Mouse (Mus musculus) cerebellum, adult 2 months (tissue): ENCODE measurements around the gene Nos1. TPM values are rescaled to one million over a fixed set of nuclear protein-coding genes. Genes with fewer than 3 reads are reported as not detected.

Experiments used
- DNase-seq, 2 experiments: peaks; one replicate each; pipeline ENCODE4 v3.0.0; 2021
- H3K27ac ChIP-seq: fragments of 200-500 bp; 2 replicates; pipeline ENCODE4 v1.5.1; 2012; ENCODE audit warnings: low read length, control low read depth, inconsistent platforms; ENCODE audit not compliant: insufficient read depth
- H3K27me3 ChIP-seq: fragments of 200-500 bp; 2 replicates; pipeline ENCODE4 v1.6.1; 2012; ENCODE audit warnings: inconsistent platforms, mild to moderate bottlenecking, low read length, moderate library complexity; ENCODE audit not compliant: control insufficient read depth, insufficient read depth
- H3K4me1 ChIP-seq: fragments of 200-500 bp; 2 replicates; pipeline ENCODE4 v1.6.1; 2011; ENCODE audit warnings: low read length; ENCODE audit not compliant: control insufficient read depth, insufficient read depth
- H3K4me3 ChIP-seq: fragments of 200-500 bp; replicated peaks from 2 replicates; pipeline ENCODE3; 2011; ENCODE audit warnings: mild to moderate bottlenecking, low read depth, low read length, control low read depth; ENCODE audit not compliant: insufficient read depth
- CTCF ChIP-seq: fragments of 200-500 bp; IDR thresholded peaks from 2 replicates; pipeline ENCODE4 v1.5.1; 2011; ENCODE audit warnings: low read depth, mild to moderate bottlenecking, control low read depth, low read length, moderate library complexity, borderline replicate concordance; ENCODE audit not compliant: insufficient read depth
- POLR2A ChIP-seq: fragments of 200-500 bp; IDR thresholded peaks from 2 replicates; pipeline ENCODE4 v1.6.1; 2011; ENCODE audit warnings: low read length, control low read depth, borderline replicate concordance; ENCODE audit not compliant: insufficient read depth
- WGBS: fragments of 180-500 bp; shearing (Covaris S2); methylation state at CpG from one replicate; pipeline ENCODE4 v1.1.7; 2018; 5-methylcytosine and 5-hydroxymethylcytosine counted together
- polyA plus RNA-seq: library from polyadenylated mRNA; depleted of rRNA; stranded (reverse); fragments of >200 nt; gene quantifications from 2 replicates; pipeline ENCODE4 v1.2.3, GENCODE M21; 2012

The Nos1 gene
- polyA plus RNA-seq, 1 experiment, result 28.0 TPM

DNA sequence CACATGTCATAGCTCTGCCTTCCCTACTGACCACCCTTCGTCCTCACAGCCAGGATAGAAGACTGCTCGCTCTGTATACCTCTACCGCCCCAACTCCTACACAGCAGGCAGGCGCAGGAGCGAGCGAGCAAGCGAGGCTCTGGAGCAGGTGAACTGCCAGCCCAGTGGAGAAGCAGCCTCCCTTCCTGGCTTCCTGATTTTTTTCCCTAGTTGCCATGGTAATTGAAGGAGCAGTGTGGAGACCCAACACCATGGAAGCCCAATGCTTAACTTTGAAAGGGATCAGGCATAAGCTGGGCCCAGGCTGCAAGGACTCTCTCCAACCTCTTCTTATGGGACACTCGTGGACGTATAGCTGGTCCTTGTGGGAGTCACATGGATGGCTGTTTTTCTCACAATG, 59.4 kb downstream of the Nos1 start:
- no peak for DNase-seq
- no peak for TF ChIP-seq POLR2A
- TF ChIP-seq CTCF, result no peak
- Histone ChIP-seq H3K27me3 (no peaks in the 10 kb centered on the region), H3K4me1 (peaks cover 5% of the 10 kb centered on the region; the same call in 1 of the 2 replicates), H3K27ac (no peak overlapping the region), H3K4me3 (no peak overlapping the region)
- 86% methylated on average over 9 of the region's 9 CpGs for WGBS

DNA sequence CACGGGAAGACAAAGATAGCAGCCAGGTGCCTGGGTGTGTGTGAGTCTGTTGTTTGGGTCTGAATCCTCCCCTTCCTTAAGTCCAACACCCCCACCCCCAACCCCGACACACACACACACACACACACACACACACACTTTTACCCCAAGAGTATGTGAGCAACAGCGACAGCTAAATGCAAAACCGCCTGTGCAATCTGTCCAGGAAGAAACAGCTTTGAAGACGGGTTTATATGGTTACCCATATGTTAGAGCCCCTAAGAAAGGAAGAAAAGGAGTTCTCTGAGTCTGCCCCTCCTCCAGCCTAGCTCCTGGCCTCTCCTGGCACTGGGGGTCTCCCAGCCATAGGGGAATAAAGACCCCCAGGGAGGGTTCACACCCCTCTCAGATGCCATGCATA, 60.2 kb downstream of the Nos1 start:
- no peak for DNase-seq
- Histone ChIP-seq H3K27ac (no peak overlapping the region), H3K4me3 (no peak overlapping the region), H3K27me3 (no peaks in the 10 kb centered on the region), H3K4me1 (peaks cover 5% of the 10 kb centered on the region; the same call in 1 of the 2 replicates)
- TF ChIP-seq CTCF (no peak), POLR2A (no peak)
- WGBS, result 70% methylated on average over 5 of the region's 5 CpGs

DNA sequence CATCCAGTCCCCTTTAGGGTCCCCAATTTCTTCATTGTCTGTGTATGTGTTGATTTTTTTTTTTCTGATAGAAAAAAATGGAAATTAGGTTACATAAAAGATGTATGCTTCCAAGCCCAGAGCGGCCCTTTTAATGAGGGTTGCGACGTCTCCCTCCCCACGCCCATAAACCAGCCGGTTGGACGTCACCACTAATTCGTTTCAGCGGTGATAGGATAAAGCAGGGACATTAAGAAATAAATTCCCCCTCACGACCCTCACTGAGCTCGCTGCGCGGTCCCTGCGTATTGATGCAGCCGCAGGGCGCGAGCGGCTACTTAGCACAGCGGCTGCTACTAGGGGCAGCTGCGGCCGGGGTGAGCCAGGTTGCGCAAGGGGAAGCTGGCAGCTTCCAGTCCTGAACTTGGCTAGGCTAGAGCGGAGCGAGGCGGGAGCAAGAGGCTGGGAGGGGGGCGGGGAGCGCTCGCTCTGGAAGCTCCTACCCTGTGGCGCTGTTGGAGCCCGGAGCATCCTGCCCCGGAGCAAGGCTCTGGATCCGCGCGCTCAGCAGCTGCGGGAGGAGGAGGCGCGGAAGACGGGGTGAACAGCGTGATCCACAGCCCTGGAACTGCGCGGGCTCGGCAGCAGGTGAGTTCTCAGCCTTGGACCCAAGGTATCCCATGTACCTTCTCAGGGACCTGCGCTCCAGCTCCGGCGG, 61.0 kb downstream of the Nos1 start:
- DNase-seq, result peak; percentile 78 to 79
- Histone ChIP-seq H3K4me1 (peaks cover 5% of the 10 kb centered on the region; the same call in 1 of the 2 replicates), H3K27ac (peak overlapping the region; percentile 25), H3K4me3 (peak overlapping the region; percentile 65), H3K27me3 (no peaks in the 10 kb centered on the region)
- under 1% methylated on average over 44 of the region's 44 CpGs for WGBS
- TF ChIP-seq POLR2A (no peak), CTCF (no peak)

DNA sequence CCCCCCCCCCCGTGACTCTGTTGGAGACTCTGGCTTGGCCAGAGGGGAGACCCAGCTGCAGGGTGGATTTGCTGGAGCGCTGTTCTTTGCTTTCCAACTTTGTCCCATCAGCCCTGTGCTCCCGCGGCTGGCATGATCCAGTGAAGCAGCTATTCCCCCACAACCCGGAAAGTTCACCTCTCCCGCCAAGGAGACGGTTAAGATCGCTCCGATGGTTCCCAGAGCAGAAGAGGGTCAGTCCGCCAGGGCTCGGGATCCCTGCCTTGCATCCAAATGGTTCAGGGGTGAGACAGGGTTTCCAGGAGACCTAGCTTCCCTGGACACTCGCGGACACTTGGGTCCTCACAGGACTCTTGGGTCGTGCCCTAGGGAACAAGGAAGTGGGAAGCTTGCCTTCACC, 61.9 kb downstream of the Nos1 start:
- peak overlapping the region; percentile 65 for H3K4me3 ChIP-seq
- DNase-seq, result peak; percentile 36 to 50
- H3K27me3 ChIP-seq, result no peaks in the 10 kb centered on the region
- 0 out of 2 replicates have a peak overlapping the region, but pooled peaks have one; percentile 0 for H3K27ac ChIP-seq
- WGBS, result 3% methylated on average over 14 of the region's 14 CpGs
- TF ChIP-seq CTCF (no peak), POLR2A (no peak)
- H3K4me1 ChIP-seq, result peaks cover 5% of the 10 kb centered on the region; the same call in 1 of the 2 replicates

DNA sequence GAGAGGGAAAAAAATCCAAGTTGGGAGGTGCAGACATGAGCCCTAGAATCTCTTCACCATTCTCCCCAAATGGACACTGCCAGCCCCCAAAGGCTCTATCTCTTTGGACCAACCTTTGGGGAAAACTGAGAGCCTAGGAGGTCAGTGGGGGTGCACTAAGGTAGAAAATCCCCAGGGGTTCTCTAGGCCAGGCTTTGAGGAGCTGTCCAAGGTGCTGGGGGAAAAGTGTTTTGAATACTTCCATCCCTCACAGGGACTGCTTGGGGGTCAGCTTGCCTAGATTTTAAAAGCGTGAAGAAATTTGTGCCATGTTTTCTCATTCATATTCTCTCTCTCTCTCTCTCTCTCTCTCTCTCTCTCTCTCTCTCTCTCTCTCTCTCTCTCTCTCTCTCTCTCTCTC, 63.8 kb downstream of the Nos1 start:
- TF ChIP-seq CTCF (no peak), POLR2A (no peak)
- no peak overlapping the region for H3K27ac ChIP-seq
- DNase-seq, result no peak
- H3K4me1 ChIP-seq, result peaks cover 5% of the 10 kb centered on the region; the same call in 1 of the 2 replicates
- H3K4me3 ChIP-seq, result no peak overlapping the region
- no peaks in the 10 kb centered on the region for H3K27me3 ChIP-seq
- 78% methylated on average over 1 of the region's 1 CpGs for WGBS

DNA sequence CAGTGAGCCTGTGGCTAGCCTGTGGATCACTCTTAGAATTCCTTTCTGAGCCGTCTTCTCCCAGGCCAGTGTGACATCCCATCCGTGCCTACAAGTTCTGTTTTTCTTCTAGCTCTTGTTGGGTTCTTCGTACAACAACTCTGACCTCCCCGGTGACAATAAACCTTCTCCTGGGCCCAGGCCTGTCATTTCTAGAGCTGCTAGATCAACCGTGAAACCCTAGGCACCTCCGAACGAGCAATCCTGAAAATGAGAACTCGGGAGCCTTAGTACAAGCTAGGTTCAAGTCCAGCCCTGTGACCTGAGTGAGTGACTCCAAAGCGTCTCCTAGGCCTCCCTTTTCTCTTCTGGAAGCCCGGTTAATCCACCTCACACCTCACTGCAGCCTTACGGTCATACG, 69.6 kb downstream of the Nos1 start:
- TF ChIP-seq CTCF (no peak), POLR2A (no peak)
- WGBS, result 84% methylated on average over 12 of the region's 12 CpGs
- Histone ChIP-seq H3K27ac (no peak overlapping the region), H3K4me1 (peaks cover 6% of the 10 kb centered on the region), H3K27me3 (no peaks in the 10 kb centered on the region), H3K4me3 (no peak overlapping the region)
- no peak for DNase-seq

DNA sequence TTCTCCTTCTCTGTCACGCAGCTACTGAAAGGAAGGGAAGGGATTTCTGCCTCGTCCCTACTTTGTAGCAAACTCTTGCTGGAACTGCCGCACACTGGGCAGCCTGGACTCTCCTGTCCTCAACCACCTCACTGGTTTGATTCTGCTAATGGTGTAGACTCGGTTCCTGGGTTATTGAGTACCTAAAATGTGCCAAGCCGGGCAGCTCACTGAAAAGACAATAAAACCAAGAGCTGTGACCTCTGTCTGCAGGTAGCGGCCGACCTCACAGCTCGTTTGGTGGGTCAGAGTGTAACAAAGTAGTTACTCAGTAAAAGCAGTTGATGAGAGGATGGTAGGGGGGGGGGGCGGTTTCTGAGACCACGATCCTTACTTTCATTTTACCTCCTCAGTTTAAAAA, 72.9 kb downstream of the Nos1 start:
- H3K27ac ChIP-seq, result no peak overlapping the region
- H3K4me3 ChIP-seq, result no peak overlapping the region
- TF ChIP-seq CTCF (no peak), POLR2A (no peak)
- WGBS, result 79% methylated on average over 10 of the region's 10 CpGs
- H3K4me1 ChIP-seq, result peaks cover 6% of the 10 kb centered on the region
- no peak for DNase-seq
- H3K27me3 ChIP-seq, result no peaks in the 10 kb centered on the region
